Mouse (Mus musculus) adrenal gland, postnatal 25 days (tissue): Measurements from ENCODE around the gene Vps13d. TPM values are rescaled to one million over a fixed set of nuclear protein-coding genes. Genes with fewer than 3 reads are reported as not detected.

Experiments used
- DNase-seq: peaks from one replicate; pipeline ENCODE4 v3.0.0; 2021; ENCODE audit warnings: mixed read lengths
- total RNA-seq: library from RNA; stranded (reverse); gene quantifications from 2 replicates; pipeline ENCODE4 v1.2.3, GENCODE M21; 2021

The Vps13d gene
- total RNA-seq, 1 experiment from 2014 or later: 73.1 TPM

GRCm38 (mm10) chr4:144974458-144974857, 220.3 kb downstream of the Vps13d start:
- DNase-seq: no peak

- peak; percentile 23 for DNase-seq
Measured at GRCm38 (mm10) chr4:144972948-144973720, 221.7 kb downstream of the Vps13d start.

GRCm38 (mm10) chr4:144971048-144971447, 223.8 kb downstream of the Vps13d start:
- DNase-seq: no peak

GRCm38 (mm10) chr4:144969030-144969429, 225.8 kb downstream of the Vps13d start:
- DNase-seq: no peak

- no peak for DNase-seq
Measured at GRCm38 (mm10) chr4:144968371-144968770, 226.4 kb downstream of the Vps13d start.

- no peak for DNase-seq
Measured at GRCm38 (mm10) chr4:144965255-144965654, 229.6 kb downstream of the Vps13d start.

GRCm38 (mm10) chr4:144961696-144962095, 233.1 kb downstream of the Vps13d start:
- DNase-seq: no peak

- DNase-seq: no peak
Measured at GRCm38 (mm10) chr4:144961232-144961631, 233.6 kb downstream of the Vps13d start.

- peak; percentile 81 for DNase-seq
Measured at GRCm38 (mm10) chr4:144960188-144960904, 234.5 kb downstream of the Vps13d start.

- peak; percentile 25 for DNase-seq
Measured at GRCm38 (mm10) chr4:144957721-144958120, 237.1 kb downstream of the Vps13d start.

- DNase-seq: peak; percentile 70
Measured at GRCm38 (mm10) chr4:144957186-144957585, 237.6 kb downstream of the Vps13d start.

- DNase-seq: no peak
Measured at GRCm38 (mm10) chr4:144956293-144956692, 238.5 kb downstream of the Vps13d start.

- no peak for DNase-seq
Measured at GRCm38 (mm10) chr4:144955863-144956262, 238.9 kb downstream of the Vps13d start.

GRCm38 (mm10) chr4:144953421-144953820, 241.4 kb downstream of the Vps13d start:
- DNase-seq: no peak

GRCm38 (mm10) chr4:144951859-144952258, 242.9 kb downstream of the Vps13d start:
- no peak for DNase-seq

GRCm38 (mm10) chr4:144950883-144951282, 243.9 kb downstream of the Vps13d start:
- DNase-seq: no peak

GRCm38 (mm10) chr4:144950327-144950711, 244.5 kb downstream of the Vps13d start:
- DNase-seq: no peak

- peak; percentile 57 for DNase-seq
Measured at GRCm38 (mm10) chr4:144949441-144950326, 245.1 kb downstream of the Vps13d start.

- peak; percentile 83 for DNase-seq
Measured at GRCm38 (mm10) chr4:144947738-144948390, 246.9 kb downstream of the Vps13d start.

- no peak for DNase-seq
Measured at GRCm38 (mm10) chr4:144943273-144943672, 251.5 kb downstream of the Vps13d start.

- DNase-seq: no peak
Measured at GRCm38 (mm10) chr4:144942433-144942832, 252.4 kb downstream of the Vps13d start.
